Mouse (Mus musculus) liver, postnatal 0 days (tissue): Measurements from ENCODE around the gene Rorb.

Source experiments
- CTCF ChIP-seq: sonication (generic); IDR thresholded peaks from 2 replicates; pipeline ENCODE4 v1.5.1; 2016; ENCODE audit warnings: antibody characterized with exemption, low read depth
- EP300 ChIP-seq: IDR thresholded peaks from 2 replicates; pipeline ENCODE4 v1.6.1; 2016; ENCODE audit warnings: antibody characterized with exemption, low read depth, mild to moderate bottlenecking

DNA sequence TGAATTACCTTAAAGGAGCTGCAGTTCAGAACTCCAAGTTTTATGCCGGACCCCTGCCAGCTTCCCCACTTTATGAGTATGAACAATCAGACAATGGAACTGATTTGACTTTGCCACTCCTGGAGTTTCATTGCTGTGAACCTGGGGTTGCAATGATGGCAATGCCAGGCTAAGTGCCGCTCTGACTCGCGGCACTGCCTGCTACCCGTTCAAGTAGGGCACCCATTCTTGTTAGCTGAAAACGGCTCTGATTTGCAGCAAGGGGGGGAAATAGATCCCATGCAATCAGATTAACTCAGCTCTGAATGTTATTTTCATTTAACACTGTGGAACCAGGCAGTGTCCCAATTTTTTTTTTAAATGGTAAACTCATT is 208.3 kb downstream of the Rorb start:
- no peak for TF ChIP-seq CTCF
- TF ChIP-seq EP300: no peak
